ENCODE assay signal across 7 mouse cellular contexts in genomic region chr5:150521937-150522866, GRCm38 (mm10). TPM values are rescaled to one million over a fixed set of nuclear protein-coding genes. Genes with fewer than 3 reads are reported as not detected.
DNase-seq lines count a peak whose midpoint lies in the region; ATAC-seq and TF ChIP-seq lines count a peak whose summit lies in the region.

Gene Brca2, plus strand, starts transcription at chr5:150522630.

- peak; percentile 91 for ATAC-seq in embryonic facial prominence, embryonic 11.5 days (replicated peaks; ENCODE audit: insufficient number of reproducible peaks, low FRiP score, low TSS enrichment, low read depth)
- peak; percentile 89 for ATAC-seq in limb, embryonic 12.5 days (ENCODE audit: insufficient number of reproducible peaks, insufficient read depth, low FRiP score, low TSS enrichment, low read depth)
- peak; percentile 97 for ATAC-seq in midbrain, embryonic 15.5 days (replicated peaks)

- WGBS in embryonic facial prominence, embryonic 11.5 days, result 7% methylated on average over 63 of the region's 63 CpGs
- 4% methylated on average over 61 of the region's 63 CpGs for WGBS in kidney, adult 2 months
- 7% methylated on average over 60 of the region's 63 CpGs for WGBS in limb, embryonic 12.5 days
- WGBS in midbrain, embryonic 15.5 days, result 5% methylated on average over 59 of the region's 63 CpGs
- 5% methylated on average over 61 of the region's 63 CpGs for WGBS in spleen, adult 2 months

- TF ChIP-seq CTCF in kidney, adult 2 months (conservative IDR thresholded peaks at IDR 0.05; ENCODE audit: insufficient read depth, insufficient read length, low read depth, low read length), result no peak
- TF ChIP-seq CTCF in spleen, adult 2 months (IDR thresholded peaks at IDR 0.05; ENCODE audit: extremely low read depth, insufficient read depth, insufficient read length, insufficient replicate concordance), result no peak

- H3K36me3 ChIP-seq in embryonic facial prominence, embryonic 11.5 days (replicated peaks; ENCODE audit: control insufficient read depth, insufficient read depth, low read depth, low read length), result no peaks in the 10 kb centered on the region
- no peaks in the 10 kb centered on the region for H3K36me3 ChIP-seq in kidney, adult 2 months (ENCODE audit: control insufficient read depth, insufficient read depth, low read length)
- peaks cover 4% of the 10 kb centered on the region; the same call in 1 of the 2 replicates for H3K36me3 ChIP-seq in limb, embryonic 12.5 days
- H3K36me3 ChIP-seq in midbrain, embryonic 15.5 days (replicated peaks), result no peaks in the 10 kb centered on the region
- H3K36me3 ChIP-seq in spleen, adult 2 months (ENCODE audit: control insufficient read depth, insufficient read depth, low read length), result no peaks in the 10 kb centered on the region

- no peaks in the 10 kb centered on the region for H3K9me3 ChIP-seq in embryonic facial prominence, embryonic 11.5 days (replicated peaks; ENCODE audit: control insufficient read depth, low read length)
- H3K9me3 ChIP-seq in limb, embryonic 12.5 days, result no peaks in the 10 kb centered on the region
- H3K9me3 ChIP-seq in midbrain, embryonic 15.5 days, result no peaks in the 10 kb centered on the region

- H3K9ac ChIP-seq in embryonic facial prominence, embryonic 11.5 days (replicated peaks; ENCODE audit: low read length), result peak within 1 kb of the TSS; percentile 94
- H3K9ac ChIP-seq in limb, embryonic 12.5 days (replicated peaks), result peak within 1 kb of the TSS; percentile 95
- peak within 1 kb of the TSS; percentile 96 for H3K9ac ChIP-seq in midbrain, embryonic 15.5 days

- no peaks in the 10 kb centered on the region for H3K27me3 ChIP-seq in embryonic facial prominence, embryonic 11.5 days (ENCODE audit: control insufficient read depth, insufficient read depth, low read length)
- no peaks in the 10 kb centered on the region for H3K27me3 ChIP-seq in kidney, adult 2 months (replicated peaks; ENCODE audit: control insufficient read depth, insufficient read depth, low read length)
- no peaks in the 10 kb centered on the region for H3K27me3 ChIP-seq in limb, embryonic 12.5 days
- H3K27me3 ChIP-seq in midbrain, embryonic 15.5 days (replicated peaks), result no peaks in the 10 kb centered on the region
- H3K27me3 ChIP-seq in spleen, adult 2 months (ENCODE audit: control insufficient read depth, insufficient read depth, low read length), result no peaks in the 10 kb centered on the region

- H3K27ac ChIP-seq in embryonic facial prominence, embryonic 11.5 days (replicated peaks; ENCODE audit: low read depth, low read length), result peak within 1 kb of the TSS; percentile 73
- H3K27ac ChIP-seq in kidney, adult 2 months (ENCODE audit: insufficient read depth, low read depth, low read length), result no peak within 1 kb of the TSS
- H3K27ac ChIP-seq in limb, embryonic 12.5 days, result peak within 1 kb of the TSS; percentile 84
- H3K27ac ChIP-seq in midbrain, embryonic 15.5 days, result peak within 1 kb of the TSS; percentile 76
- no peak within 1 kb of the TSS; the same call in 1 of the 2 replicates for H3K27ac ChIP-seq in spleen, adult 2 months (ENCODE audit: insufficient read depth, low read length)

- H3K4me2 ChIP-seq in embryonic facial prominence, embryonic 11.5 days (ENCODE audit: low read depth, low read length), result peak within 1 kb of the TSS; percentile 63
- peak within 1 kb of the TSS; percentile 70 for H3K4me2 ChIP-seq in limb, embryonic 12.5 days
- peak within 1 kb of the TSS; percentile 66 for H3K4me2 ChIP-seq in midbrain, embryonic 15.5 days

- H3K4me3 ChIP-seq in embryonic facial prominence, embryonic 11.5 days (ENCODE audit: low read depth, low read length), result peak within 1 kb of the TSS; percentile 80
- peak within 1 kb of the TSS; percentile 72 for H3K4me3 ChIP-seq in kidney, adult 2 months (ENCODE audit: insufficient read depth, low read depth, low read length)
- peak within 1 kb of the TSS; percentile 76 for H3K4me3 ChIP-seq in limb, embryonic 12.5 days (replicated peaks)
- H3K4me3 ChIP-seq in midbrain, embryonic 15.5 days, result peak within 1 kb of the TSS; percentile 92
- H3K4me3 ChIP-seq in spleen, adult 2 months (ENCODE audit: extremely low read depth, insufficient read depth, insufficient read length), result peak within 1 kb of the TSS; percentile 94

- DNase-seq in adrenal gland, postnatal 14 days, result peak; percentile 96
- DNase-seq in embryonic facial prominence, embryonic 11.5 days (ENCODE audit: low spot score), result peak; percentile 93
- DNase-seq in heart, adult 18-20 months, result peak; percentile 92 to 94
- peak; percentile 92 for DNase-seq in kidney, adult 2 months
- peak; percentile 59 to 85 for DNase-seq in spleen, adult 2 months (ENCODE audit: low read depth in 1 of 2, low spot score in 2 of 2)

- no peaks in the 10 kb centered on the region for H3K4me1 ChIP-seq in embryonic facial prominence, embryonic 11.5 days (ENCODE audit: control insufficient read depth, insufficient read depth, low read length)
- no peaks in the 10 kb centered on the region for H3K4me1 ChIP-seq in kidney, adult 2 months (ENCODE audit: control insufficient read depth, insufficient read depth, low read length)
- H3K4me1 ChIP-seq in limb, embryonic 12.5 days (replicated peaks), result peaks cover 7% of the 10 kb centered on the region
- H3K4me1 ChIP-seq in midbrain, embryonic 15.5 days, result peaks cover 11% of the 10 kb centered on the region
- no peaks in the 10 kb centered on the region for H3K4me1 ChIP-seq in spleen, adult 2 months (ENCODE audit: control insufficient read depth, insufficient read depth, insufficient read length)

- peak; percentile 47 for TF ChIP-seq POLR2A in kidney, adult 2 months (IDR thresholded peaks at IDR 0.05; ENCODE audit: low read depth, low read length)
- peak; percentile 42 for TF ChIP-seq POLR2A in spleen, adult 2 months (IDR thresholded peaks at IDR 0.05; ENCODE audit: low read depth, low read length)

RNA-seq across cellular contexts. Expression of gene Brca2, which starts in this region (rescaled TPM):
- total RNA-seq in adrenal gland, postnatal 14 days (2021), result 6.2 and 10.8 TPM in 2 replicates
- polyA plus RNA-seq in embryonic facial prominence, embryonic 11.5 days (2014; fragmentation: Nextera tagmentation; extraction: Ambion mirVana), result 21.4 and 29.6 TPM in 2 replicates
- 1 to 10 TPM; 1.4 to 1.8 TPM for total RNA-seq in heart, adult 18-20 months (2021)
- polyA plus RNA-seq in kidney, adult 2 months (2012; rRNA removed), result 2.2 and 2.5 TPM in 2 replicates
- 32.0 and 35.1 TPM in 2 replicates for polyA plus RNA-seq in limb, embryonic 12.5 days (2016; fragmentation: Nextera tagmentation; extraction: Ambion mirVana)
- polyA plus RNA-seq in midbrain, embryonic 15.5 days (2015; fragmentation: Nextera tagmentation; extraction: Ambion mirVana), result 11.9 and 14.5 TPM in 2 replicates
- polyA plus RNA-seq in spleen, adult 2 months (2012; rRNA removed), result 3.1 and 3.8 TPM in 2 replicates

Comparison
In these comparisons a context has a peak if more than half of its experiments do, and no peak if none do; other contexts are left out.
1. H3K27ac ChIP-seq: peak in embryonic facial prominence, embryonic 11.5 days (single experiment), limb, embryonic 12.5 days (single experiment) and midbrain, embryonic 15.5 days (single experiment); none in kidney, adult 2 months (single experiment) and spleen, adult 2 months (single experiment).
2. Peak in every context shown above with its lines, with median percentiles within 50 percentile points of each other: DNase-seq, ATAC-seq, H3K4me2 ChIP-seq, H3K4me3 ChIP-seq and H3K9ac ChIP-seq.